Mouse (Mus musculus) neutrophil, adult 5-6 weeks (primary cell): Measurements from ENCODE around the gene Dapk2. TPM values are rescaled to one million over a fixed set of nuclear protein-coding genes. Genes with fewer than 3 reads are reported as not detected.

Source experiments
- ATAC-seq: fragments of 151-379, 151-347 bp; 2 replicates; pipeline ENCODE4 v1.8.0; 2017; ENCODE audit warnings: mild to moderate bottlenecking, moderate TSS enrichment; ENCODE audit not compliant: insufficient number of reproducible peaks, poor library complexity, low FRiP score, severe bottlenecking; ENCODE audit errors: extremely low read depth
- total RNA-seq: library from RNA; stranded (forward); fragments of 200-1000 nt; gene quantifications from 2 replicates; pipeline ENCODE4 v1.2.3, GENCODE M21; 2017

Dapk2 gene
- total RNA-seq = 0.93 and 1.6 TPM in 2 replicates

- peak; percentile 56 for ATAC-seq
Observed at GRCm38 (mm10) chr9:66157958-66158830, at the start of gene Dapk2. TSS of gene Dapk2 (plus strand) at chr9:66158223.

GRCm38 (mm10) chr9:66109574-66109973 lies 48.4 kb upstream of the Dapk2 start:
- no peak for ATAC-seq

GRCm38 (mm10) chr9:66110126-66110525 lies 47.9 kb upstream of the Dapk2 start:
- no peak for ATAC-seq

- ATAC-seq = no peak
Observed at GRCm38 (mm10) chr9:66110611-66111379, 47.2 kb upstream of the Dapk2 start.

- peak; percentile 33; the same call in 1 of the 2 replicates for ATAC-seq
Observed at GRCm38 (mm10) chr9:66114341-66114740, 43.7 kb upstream of the Dapk2 start.

- ATAC-seq = no peak
Observed at GRCm38 (mm10) chr9:66116890-66117289, 41.1 kb upstream of the Dapk2 start.

- ATAC-seq = no peak
Observed at GRCm38 (mm10) chr9:66119498-66119897, 38.5 kb upstream of the Dapk2 start.

GRCm38 (mm10) chr9:66120106-66120505 lies 37.9 kb upstream of the Dapk2 start:
- ATAC-seq = no peak

- no peak for ATAC-seq
Observed at GRCm38 (mm10) chr9:66120945-66121344, 37.1 kb upstream of the Dapk2 start.

- ATAC-seq = no peak
Observed at GRCm38 (mm10) chr9:66121421-66121820, 36.6 kb upstream of the Dapk2 start.

GRCm38 (mm10) chr9:66123648-66124047 lies 34.4 kb upstream of the Dapk2 start:
- ATAC-seq = no peak

GRCm38 (mm10) chr9:66124111-66124531 lies 33.9 kb upstream of the Dapk2 start:
- no peak for ATAC-seq

GRCm38 (mm10) chr9:66124681-66125542 lies 33.1 kb upstream of the Dapk2 start:
- peak; percentile 88 for ATAC-seq

GRCm38 (mm10) chr9:66125543-66126455 lies 32.2 kb upstream of the Dapk2 start:
- no peak for ATAC-seq

GRCm38 (mm10) chr9:66126456-66127192 lies 31.4 kb upstream of the Dapk2 start, which contains the start of the genes Snx1 and Ciao2a:
TSS of gene Snx1 (minus strand) at chr9:66126587.
TSS of gene Ciao2a (plus strand) at chr9:66126611.
- ATAC-seq = peak; percentile 86

- ATAC-seq = no peak
Observed at GRCm38 (mm10) chr9:66127193-66127546, 30.9 kb upstream of the Dapk2 start.

- ATAC-seq = no peak
Observed at GRCm38 (mm10) chr9:66127884-66128283, 30.1 kb upstream of the Dapk2 start.
